In the genomic region with DNA sequence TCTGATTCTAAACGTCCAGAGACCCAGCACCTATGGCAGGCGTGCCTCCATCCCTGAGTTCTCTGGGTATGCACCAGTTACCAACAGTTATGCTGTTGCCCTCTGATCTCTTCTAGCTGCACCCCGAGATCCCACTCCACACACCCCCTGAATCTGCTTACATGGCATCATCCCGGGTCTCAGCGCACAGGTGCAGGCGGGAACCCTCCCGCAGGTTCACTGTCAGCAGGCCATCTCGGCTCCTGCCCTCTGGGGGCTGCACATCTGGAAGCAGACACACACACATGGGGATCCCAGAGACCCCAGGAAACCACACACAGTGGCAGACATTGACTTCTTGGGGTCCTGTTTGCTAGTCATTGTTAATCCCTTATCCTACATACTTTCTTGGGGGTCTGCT, we compare ENCODE assay signal across 15 mouse cellular contexts. TPM values are rescaled to one million over a fixed set of nuclear protein-coding genes. Genes with fewer than 3 reads are reported as not detected.
DNase-seq lines count a peak whose midpoint lies in the region; ATAC-seq and TF ChIP-seq lines count a peak whose summit lies in the region.
"Had no signal": no experiment of that assay in that cellular context is flagged by ENCODE, and none has a peak within 500 bp of the region (broad histone marks: within the 10 kb centered on the region; RNA-seq: fewer than 3 reads in every experiment).

No protein-coding gene starts in this region.

- peaks cover 19% of the 10 kb centered on the region for H3K4me1 ChIP-seq in heart, embryonic 12.5 days (replicated peaks)
- peaks cover 2% of the 10 kb centered on the region; the same call in 1 of the 2 replicates for H3K4me1 ChIP-seq in cortical plate, adult 2 months (ENCODE audit: control insufficient read depth, insufficient read depth, low read length)
- peaks cover 8% of the 10 kb centered on the region for H3K4me1 ChIP-seq in hindbrain, embryonic 11.5 days (replicated peaks; ENCODE audit: control insufficient read depth, insufficient read depth, low read length)
- H3K4me1 ChIP-seq in midbrain, embryonic 13.5 days (replicated peaks): peaks cover 19% of the 10 kb centered on the region

- intact Hi-C loops in left cerebral cortex, postnatal 25 days (cut with DNase I): no loop called here

- peak; percentile 88 for DNase-seq in heart, adult 11 months
- no peak for DNase-seq in hindbrain, embryonic 11.5 days (ENCODE audit: low spot score)
- no peak for DNase-seq in left cerebral cortex, postnatal 25 days (ENCODE audit: low spot score in 2 of 2)
- no peak for DNase-seq in urinary bladder, postnatal 36 days (ENCODE audit: low spot score in 2 of 2)
- no peak for DNase-seq in left cerebral cortex, adult 18-20 months (ENCODE audit: low spot score in 2 of 2)
- DNase-seq: adrenal gland, postnatal 36 days; kidney, postnatal 25 days; thymus, postnatal 4 days had no signal

- no peaks in the 10 kb centered on the region for H3K27me3 ChIP-seq in heart, embryonic 12.5 days (replicated peaks)
- no peaks in the 10 kb centered on the region for H3K27me3 ChIP-seq in hindbrain, embryonic 11.5 days (ENCODE audit: control insufficient read depth, insufficient read depth, low read length)
- H3K27me3 ChIP-seq in midbrain, embryonic 13.5 days: no peaks in the 10 kb centered on the region
- H3K27me3 ChIP-seq: heart, embryonic 13.5 days; liver, embryonic 15.5 days had no signal

- no peaks in the 10 kb centered on the region for H3K36me3 ChIP-seq in heart, embryonic 12.5 days
- no peaks in the 10 kb centered on the region for H3K36me3 ChIP-seq in hindbrain, embryonic 11.5 days (ENCODE audit: control insufficient read depth, insufficient read depth, low read length)
- 0 out of 2 replicates have a peak, but pooled peaks cover 6% of the 10 kb centered on the region for H3K36me3 ChIP-seq in midbrain, embryonic 13.5 days
- H3K36me3 ChIP-seq: liver, embryonic 15.5 days had no signal

- TF ChIP-seq POLR2A in cortical plate, adult 2 months (IDR thresholded peaks at IDR 0.05; ENCODE audit: extremely low read depth, insufficient read depth, low read length): no peak

- no peak for ATAC-seq in heart, embryonic 12.5 days (ENCODE audit: insufficient number of reproducible peaks, low FRiP score)
- ATAC-seq in hindbrain, embryonic 11.5 days (ENCODE audit: low FRiP score): no peak
- ATAC-seq in midbrain, embryonic 13.5 days: no peak
- ATAC-seq: inflammation-experienced regulatory T-cells, adult 6 months had no signal

- no peak for TF ChIP-seq CTCF in cortical plate, adult 2 months (IDR thresholded peaks at IDR 0.05; ENCODE audit: extremely low read depth, insufficient read depth, low read length)

- no peak overlapping the region for H3K4me2 ChIP-seq in heart, embryonic 12.5 days
- no peak overlapping the region for H3K4me2 ChIP-seq in hindbrain, embryonic 11.5 days (replicated peaks; ENCODE audit: low read depth, low read length)
- H3K4me2 ChIP-seq in midbrain, embryonic 13.5 days (replicated peaks): no peak overlapping the region
- H3K4me2 ChIP-seq: heart, embryonic 13.5 days; liver, embryonic 15.5 days had no signal

- WGBS in heart, embryonic 12.5 days: 79% methylated on average over 8 of the region's 8 CpGs
- WGBS in hindbrain, embryonic 11.5 days: 79% methylated on average over 8 of the region's 8 CpGs
- WGBS in midbrain, embryonic 13.5 days: 87% methylated on average over 8 of the region's 8 CpGs

- H3K9ac ChIP-seq in heart, embryonic 12.5 days: no peak overlapping the region
- H3K9ac ChIP-seq in hindbrain, embryonic 11.5 days (ENCODE audit: low read depth, low read length): no peak overlapping the region; the same call in 1 of the 2 replicates
- H3K9ac ChIP-seq in midbrain, embryonic 13.5 days (replicated peaks): no peak overlapping the region
- H3K9ac ChIP-seq: heart, embryonic 13.5 days; liver, embryonic 15.5 days had no signal

- H3K9me3 ChIP-seq in heart, embryonic 12.5 days (replicated peaks): no peaks in the 10 kb centered on the region
- H3K9me3 ChIP-seq in hindbrain, embryonic 11.5 days (ENCODE audit: control insufficient read depth, low read length): no peaks in the 10 kb centered on the region
- H3K9me3 ChIP-seq in midbrain, embryonic 13.5 days: no peaks in the 10 kb centered on the region
- H3K9me3 ChIP-seq: G1E; heart, embryonic 13.5 days; liver, embryonic 15.5 days had no signal

- H3K27ac ChIP-seq in heart, embryonic 12.5 days (ENCODE audit: poor library complexity, severe bottlenecking): no peak overlapping the region
- peak overlapping the region; percentile 96 for H3K27ac ChIP-seq in cortical plate, adult 2 months (ENCODE audit: insufficient read depth, low read length)
- H3K27ac ChIP-seq in hindbrain, embryonic 11.5 days (ENCODE audit: low read depth, low read length): peak overlapping the region; percentile 73
- H3K27ac ChIP-seq in midbrain, embryonic 13.5 days: peak overlapping the region; percentile 63
- H3K27ac ChIP-seq: heart, embryonic 13.5 days; liver, embryonic 15.5 days had no signal

- H3K4me3 ChIP-seq in heart, embryonic 12.5 days: no peak overlapping the region
- H3K4me3 ChIP-seq in cortical plate, adult 2 months (ENCODE audit: insufficient read depth, low read length): peak overlapping the region; percentile 0; the same call in 1 of the 2 replicates
- H3K4me3 ChIP-seq in hindbrain, embryonic 11.5 days (ENCODE audit: low read depth, low read length): no peak overlapping the region
- H3K4me3 ChIP-seq in midbrain, embryonic 13.5 days (replicated peaks): no peak overlapping the region
- H3K4me3 ChIP-seq: heart, embryonic 13.5 days; liver, embryonic 15.5 days had no signal

RNA-seq across cellular contexts. Expression of a gene that starts 7.8 kb away (rescaled TPM):
- 1.4 and 1.9 TPM in 2 replicates for polyA plus RNA-seq in heart, embryonic 12.5 days (2016; fragmentation: Nextera tagmentation; extraction: Ambion mirVana)
- 567 and 661 TPM in 2 replicates for polyA plus RNA-seq in cortical plate, adult 2 months (2012; rRNA removed)
- 8.3 and 10.7 TPM in 2 replicates for polyA plus RNA-seq in hindbrain, embryonic 11.5 days (2014; fragmentation: Nextera tagmentation; extraction: Ambion mirVana)
- polyA plus RNA-seq in midbrain, embryonic 13.5 days (2015; fragmentation: Nextera tagmentation; extraction: Ambion mirVana): 5.1 and 5.8 TPM in 2 replicates
- total RNA-seq in left cerebral cortex, postnatal 25 days (2021): 100 to 1,000 TPM; 111 to 128 TPM
- 100 to 1,000 TPM; 174 to 178 TPM for total RNA-seq in left cerebral cortex, adult 18-20 months (2021)
- total RNA-seq: G1E had no signal
- polyA plus RNA-seq: G1E had no signal

RNA-seq across cellular contexts. Expression of a gene that starts 46.3 kb away (rescaled TPM):
- polyA plus RNA-seq in heart, embryonic 12.5 days (2016; fragmentation: Nextera tagmentation; extraction: Ambion mirVana): 74.3 and 76.2 TPM in 2 replicates
- 82.6 and 84.8 TPM in 2 replicates for polyA plus RNA-seq in cortical plate, adult 2 months (2012; rRNA removed)
- 62.9 and 73.1 TPM in 2 replicates for polyA plus RNA-seq in hindbrain, embryonic 11.5 days (2014; fragmentation: Nextera tagmentation; extraction: Ambion mirVana)
- polyA plus RNA-seq in midbrain, embryonic 13.5 days (2015; fragmentation: Nextera tagmentation; extraction: Ambion mirVana): 80.9 and 89.0 TPM in 2 replicates
- 10 to 100 TPM; 64.9 to 66.2 TPM for total RNA-seq in left cerebral cortex, postnatal 25 days (2021)
- 10 to 100 TPM; 73.0 to 75.1 TPM for total RNA-seq in left cerebral cortex, adult 18-20 months (2021)

RNA-seq across cellular contexts. Expression of a gene that starts 47.2 kb away (rescaled TPM):
- 122 and 124 TPM in 2 replicates for polyA plus RNA-seq in heart, embryonic 12.5 days (2016; fragmentation: Nextera tagmentation; extraction: Ambion mirVana)
- 319 and 331 TPM in 2 replicates for polyA plus RNA-seq in cortical plate, adult 2 months (2012; rRNA removed)
- polyA plus RNA-seq in hindbrain, embryonic 11.5 days (2014; fragmentation: Nextera tagmentation; extraction: Ambion mirVana): 192 and 212 TPM in 2 replicates
- polyA plus RNA-seq in midbrain, embryonic 13.5 days (2015; fragmentation: Nextera tagmentation; extraction: Ambion mirVana): 197 and 199 TPM in 2 replicates
- 100 to 1,000 TPM; 394 to 433 TPM for total RNA-seq in left cerebral cortex, postnatal 25 days (2021)
- total RNA-seq in left cerebral cortex, adult 18-20 months (2021): 100 to 1,000 TPM; 426 to 428 TPM

RNA-seq across cellular contexts. Expression of a gene that starts 52.0 kb away (rescaled TPM):
- 31.4 and 31.6 TPM in 2 replicates for polyA plus RNA-seq in heart, embryonic 12.5 days (2016; fragmentation: Nextera tagmentation; extraction: Ambion mirVana)
- 123 and 126 TPM in 2 replicates for polyA plus RNA-seq in cortical plate, adult 2 months (2012; rRNA removed)
- polyA plus RNA-seq in hindbrain, embryonic 11.5 days (2014; fragmentation: Nextera tagmentation; extraction: Ambion mirVana): 36.8 and 48.4 TPM in 2 replicates
- 85.8 and 94.4 TPM in 2 replicates for polyA plus RNA-seq in midbrain, embryonic 13.5 days (2015; fragmentation: Nextera tagmentation; extraction: Ambion mirVana)
- 100 to 1,000 TPM; 229 to 230 TPM for total RNA-seq in left cerebral cortex, postnatal 25 days (2021)
- total RNA-seq in left cerebral cortex, adult 18-20 months (2021): 100 to 1,000 TPM; 198 to 207 TPM

Comparison
In these comparisons a context has a peak if more than half of its experiments do, and no peak if none do; other contexts are left out.
1. RNA of a gene that starts 7.8 kb away (polyA plus RNA-seq): 567 to 661 TPM in cortical plate, adult 2 months; 8.3 to 10.7 TPM in hindbrain, embryonic 11.5 days, 5.1 to 5.8 TPM in midbrain, embryonic 13.5 days and 1.4 to 1.9 TPM in heart, embryonic 12.5 days; every median in the first group is over 10 times any median in the second.